In genomic region chr11:116019360-116019791, GRCm38 (mm10) we compare ENCODE assay signal across 18 mouse cellular contexts. TPM values are rescaled to one million over a fixed set of nuclear protein-coding genes. Genes with fewer than 3 reads are reported as not detected.
DNase-seq lines count a peak whose midpoint lies in the region; ATAC-seq lines count a peak whose summit lies in the region.
"Had no signal": no experiment of that assay in that cellular context is flagged by ENCODE, and none has a peak within 500 bp of the region (broad histone marks: within the 10 kb centered on the region; RNA-seq: fewer than 3 reads in every experiment).

No protein-coding gene starts in this region.

- DNase-seq in embryonic facial prominence, embryonic 10.5 days (ENCODE audit: low spot score) = no peak
- DNase-seq in kidney, postnatal 10 days = no peak
- peak; percentile 37 for DNase-seq in NIH3T3 (ENCODE audit: low read depth)
- peak; percentile 56 for DNase-seq in naive thymus-derived CD4-positive, alpha-beta T cell, adult 2 months (ENCODE audit: low read depth)
- DNase-seq in cerebellum, adult 8-10 months = no peak
- DNase-seq: adrenal gland, adult 2 months; cerebellum, adult 2 months; gastrocnemius, postnatal 14 days; heart, adult 2 months; kidney, postnatal 25 days; left cerebral cortex, postnatal 4 days; liver, postnatal 0 days had no signal

- ATAC-seq in embryonic facial prominence, embryonic 12.5 days (ENCODE audit: insufficient number of reproducible peaks, insufficient read depth, low FRiP score, low TSS enrichment) = no peak
- ATAC-seq in kidney, embryonic 15.5 days (replicated peaks; ENCODE audit: low FRiP score) = no peak
- ATAC-seq in forebrain, embryonic 12.5 days (ENCODE audit: low FRiP score) = no peak
- ATAC-seq: forebrain, embryonic 13.5 days had no signal

- H3K9ac ChIP-seq in embryonic facial prominence, embryonic 12.5 days = no peak overlapping the region
- no peak overlapping the region for H3K9ac ChIP-seq in kidney, embryonic 15.5 days
- H3K9ac ChIP-seq in forebrain, embryonic 12.5 days = no peak overlapping the region
- H3K9ac ChIP-seq: forebrain, embryonic 13.5 days; liver, postnatal 0 days; neural tube, embryonic 12.5 days had no signal

- peaks cover 17% of the 10 kb centered on the region for H3K36me3 ChIP-seq in embryonic facial prominence, embryonic 12.5 days
- H3K36me3 ChIP-seq in embryonic facial prominence, embryonic 10.5 days (replicated peaks) = peaks cover 26% of the 10 kb centered on the region
- H3K36me3 ChIP-seq in kidney, embryonic 15.5 days = peaks cover 15% of the 10 kb centered on the region
- peaks cover 18% of the 10 kb centered on the region; the same call in 1 of the 2 replicates for H3K36me3 ChIP-seq in forebrain, embryonic 12.5 days (replicated peaks)

- H3K27me3 ChIP-seq in embryonic facial prominence, embryonic 12.5 days = no peaks in the 10 kb centered on the region
- H3K27me3 ChIP-seq in embryonic facial prominence, embryonic 10.5 days (replicated peaks; ENCODE audit: low read depth, poor library complexity, severe bottlenecking) = no peaks in the 10 kb centered on the region
- no peaks in the 10 kb centered on the region for H3K27me3 ChIP-seq in kidney, embryonic 15.5 days
- no peaks in the 10 kb centered on the region for H3K27me3 ChIP-seq in forebrain, embryonic 12.5 days
- H3K27me3 ChIP-seq: forebrain, embryonic 13.5 days; megakaryocyte, embryonic 14.5 days; neural tube, embryonic 12.5 days had no signal

- H3K27ac ChIP-seq in embryonic facial prominence, embryonic 12.5 days = 0 out of 2 replicates have a peak overlapping the region, but pooled peaks have one; percentile 1
- no peak overlapping the region for H3K27ac ChIP-seq in embryonic facial prominence, embryonic 10.5 days (replicated peaks)
- peak overlapping the region; percentile 10; the same call in 1 of the 2 replicates for H3K27ac ChIP-seq in kidney, embryonic 15.5 days
- no peak overlapping the region for H3K27ac ChIP-seq in forebrain, embryonic 12.5 days
- H3K27ac ChIP-seq: forebrain, embryonic 13.5 days; heart, adult 2 months; neural tube, embryonic 12.5 days had no signal

- WGBS in embryonic facial prominence, embryonic 12.5 days = 53% methylated on average over 1 of the region's 1 CpGs
- 67% methylated on average over 1 of the region's 1 CpGs for WGBS in embryonic facial prominence, embryonic 10.5 days
- 30% methylated on average over 1 of the region's 1 CpGs for WGBS in kidney, embryonic 15.5 days
- 72% methylated on average over 1 of the region's 1 CpGs for WGBS in forebrain, embryonic 12.5 days

- H3K4me1 ChIP-seq in embryonic facial prominence, embryonic 12.5 days = no peaks in the 10 kb centered on the region
- H3K4me1 ChIP-seq in embryonic facial prominence, embryonic 10.5 days = peaks cover 22% of the 10 kb centered on the region
- peaks cover 9% of the 10 kb centered on the region; the same call in 1 of the 2 replicates for H3K4me1 ChIP-seq in kidney, embryonic 15.5 days
- peaks cover 18% of the 10 kb centered on the region for H3K4me1 ChIP-seq in forebrain, embryonic 12.5 days

- no peak overlapping the region for H3K4me2 ChIP-seq in embryonic facial prominence, embryonic 12.5 days (replicated peaks)
- H3K4me2 ChIP-seq in kidney, embryonic 15.5 days = no peak overlapping the region
- no peak overlapping the region for H3K4me2 ChIP-seq in forebrain, embryonic 12.5 days
- H3K4me2 ChIP-seq: forebrain, embryonic 13.5 days; neural tube, embryonic 12.5 days had no signal

- no peaks in the 10 kb centered on the region for H3K9me3 ChIP-seq in embryonic facial prominence, embryonic 12.5 days
- no peaks in the 10 kb centered on the region for H3K9me3 ChIP-seq in embryonic facial prominence, embryonic 10.5 days
- no peaks in the 10 kb centered on the region for H3K9me3 ChIP-seq in kidney, embryonic 15.5 days (replicated peaks)
- H3K9me3 ChIP-seq in forebrain, embryonic 12.5 days = no peaks in the 10 kb centered on the region
- H3K9me3 ChIP-seq: forebrain, embryonic 13.5 days; megakaryocyte, embryonic 14.5 days; neural tube, embryonic 12.5 days had no signal

- no peak overlapping the region for H3K4me3 ChIP-seq in embryonic facial prominence, embryonic 12.5 days
- H3K4me3 ChIP-seq in embryonic facial prominence, embryonic 10.5 days = no peak overlapping the region
- H3K4me3 ChIP-seq in kidney, embryonic 15.5 days (replicated peaks) = no peak overlapping the region
- no peak overlapping the region for H3K4me3 ChIP-seq in forebrain, embryonic 12.5 days (replicated peaks)
- H3K4me3 ChIP-seq: forebrain, embryonic 13.5 days; heart, adult 2 months; neural tube, embryonic 12.5 days had no signal

RNA-seq across cellular contexts. Expression of gene Galk1, which starts 6.9 kb away (rescaled TPM):
- polyA plus RNA-seq in embryonic facial prominence, embryonic 12.5 days (2016; fragmentation: Nextera tagmentation; extraction: Ambion mirVana) = 165 and 169 TPM in 2 replicates
- 212 and 216 TPM in 2 replicates for polyA plus RNA-seq in embryonic facial prominence, embryonic 10.5 days (2016; fragmentation: Nextera tagmentation; extraction: Ambion mirVana)
- polyA plus RNA-seq in kidney, embryonic 15.5 days (2015; fragmentation: Nextera tagmentation; extraction: Ambion mirVana) = 194 and 208 TPM in 2 replicates
- 98.3 and 107 TPM in 2 replicates for polyA plus RNA-seq in forebrain, embryonic 12.5 days (2016; fragmentation: Nextera tagmentation; extraction: Ambion mirVana)

RNA-seq across cellular contexts. Expression of gene H3f3b, which starts 8.4 kb away (rescaled TPM):
- 2,246 and 2,293 TPM in 2 replicates for polyA plus RNA-seq in embryonic facial prominence, embryonic 12.5 days (2016; fragmentation: Nextera tagmentation; extraction: Ambion mirVana)
- polyA plus RNA-seq in embryonic facial prominence, embryonic 10.5 days (2016; fragmentation: Nextera tagmentation; extraction: Ambion mirVana) = 1,824 and 1,981 TPM in 2 replicates
- polyA plus RNA-seq in kidney, embryonic 15.5 days (2015; fragmentation: Nextera tagmentation; extraction: Ambion mirVana) = 1,673 and 1,817 TPM in 2 replicates
- polyA plus RNA-seq in forebrain, embryonic 12.5 days (2016; fragmentation: Nextera tagmentation; extraction: Ambion mirVana) = 2,341 and 2,432 TPM in 2 replicates

RNA-seq across cellular contexts. Expression of gene Unk, which starts 10.7 kb away (rescaled TPM):
- polyA plus RNA-seq in embryonic facial prominence, embryonic 12.5 days (2016; fragmentation: Nextera tagmentation; extraction: Ambion mirVana) = 43.6 and 44.1 TPM in 2 replicates
- polyA plus RNA-seq in embryonic facial prominence, embryonic 10.5 days (2016; fragmentation: Nextera tagmentation; extraction: Ambion mirVana) = 49.4 and 50.9 TPM in 2 replicates
- 37.3 and 40.1 TPM in 2 replicates for polyA plus RNA-seq in kidney, embryonic 15.5 days (2015; fragmentation: Nextera tagmentation; extraction: Ambion mirVana)
- polyA plus RNA-seq in forebrain, embryonic 12.5 days (2016; fragmentation: Nextera tagmentation; extraction: Ambion mirVana) = 47.9 and 50.4 TPM in 2 replicates

RNA-seq across cellular contexts. Expression of gene Itgb4, which starts 44.9 kb away (rescaled TPM):
- polyA plus RNA-seq in embryonic facial prominence, embryonic 12.5 days (2016; fragmentation: Nextera tagmentation; extraction: Ambion mirVana) = 4.1 and 4.2 TPM in 2 replicates
- polyA plus RNA-seq in embryonic facial prominence, embryonic 10.5 days (2016; fragmentation: Nextera tagmentation; extraction: Ambion mirVana) = 1.1 and 1.5 TPM in 2 replicates
- polyA plus RNA-seq in kidney, embryonic 15.5 days (2015; fragmentation: Nextera tagmentation; extraction: Ambion mirVana) = 2.1 and 2.7 TPM in 2 replicates
- 0.94 and 1.0 TPM in 2 replicates for polyA plus RNA-seq in forebrain, embryonic 12.5 days (2016; fragmentation: Nextera tagmentation; extraction: Ambion mirVana)

RNA-seq across cellular contexts. Expression of gene Unc13d, which starts 58.4 kb away (rescaled TPM):
- 1.3 and 1.8 TPM in 2 replicates for polyA plus RNA-seq in embryonic facial prominence, embryonic 12.5 days (2016; fragmentation: Nextera tagmentation; extraction: Ambion mirVana)
- 2.9 TPM in 2 replicates for polyA plus RNA-seq in embryonic facial prominence, embryonic 10.5 days (2016; fragmentation: Nextera tagmentation; extraction: Ambion mirVana)
- polyA plus RNA-seq in kidney, embryonic 15.5 days (2015; fragmentation: Nextera tagmentation; extraction: Ambion mirVana) = 1.3 and 1.5 TPM in 2 replicates
- polyA plus RNA-seq in forebrain, embryonic 12.5 days (2016; fragmentation: Nextera tagmentation; extraction: Ambion mirVana) = 0.69 and 0.73 TPM in 2 replicates

Comparison
In these comparisons a context has a peak if more than half of its experiments do, and no peak if none do; other contexts are left out.
1. H3K27ac ChIP-seq: peak in embryonic facial prominence, embryonic 12.5 days (single experiment) and kidney, embryonic 15.5 days (single experiment); none in embryonic facial prominence, embryonic 10.5 days (single experiment) and forebrain, embryonic 12.5 days (single experiment).
2. DNase-seq: peak in NIH3T3 (single experiment) and naive thymus-derived CD4-positive, alpha-beta T cell, adult 2 months (single experiment); none in embryonic facial prominence, embryonic 10.5 days (single experiment), kidney, postnatal 10 days (single experiment) and cerebellum, adult 8-10 months (single experiment).